Mouse (Mus musculus): ENCODE data around the gene Myo15b.

The Myo15b gene

GRCm38 (mm10) chr11:115876438-115876837 is 18.2 kb downstream of the Myo15b start:
- DNase-seq: no peak

DNA sequence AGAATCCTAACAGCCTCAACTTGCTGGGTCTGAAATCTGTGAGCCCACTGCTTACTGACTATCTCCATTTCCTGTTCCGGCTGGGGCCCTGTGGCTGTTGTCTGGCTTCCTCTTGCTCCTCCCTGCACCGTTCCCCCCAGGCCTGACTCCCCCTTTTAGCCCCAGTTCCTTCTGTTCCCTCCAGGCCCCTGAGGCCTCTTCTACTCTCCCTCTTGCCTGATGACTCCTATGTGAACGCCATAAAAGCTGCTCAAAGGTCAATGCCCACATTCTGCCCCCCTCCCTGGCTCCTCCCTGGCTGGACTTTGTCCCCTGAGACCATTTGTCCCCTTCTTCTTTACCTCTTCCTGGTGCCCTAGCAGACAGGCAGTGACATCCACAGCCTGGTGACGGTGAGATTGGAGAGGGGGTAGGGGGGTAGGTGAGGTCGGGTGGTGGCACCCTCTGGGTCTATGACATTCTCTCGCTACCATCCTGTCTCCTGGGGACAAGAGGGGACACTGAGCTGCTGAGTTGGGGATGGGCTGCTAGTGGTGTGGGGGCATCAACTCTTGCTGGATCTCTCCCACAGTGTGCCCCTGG is 19.1 kb downstream of the Myo15b start:
- DNase-seq: peak; percentile 83

GRCm38 (mm10) chr11:115878071-115878470 is 19.9 kb downstream of the Myo15b start:
- DNase-seq: peak; percentile 58

DNA sequence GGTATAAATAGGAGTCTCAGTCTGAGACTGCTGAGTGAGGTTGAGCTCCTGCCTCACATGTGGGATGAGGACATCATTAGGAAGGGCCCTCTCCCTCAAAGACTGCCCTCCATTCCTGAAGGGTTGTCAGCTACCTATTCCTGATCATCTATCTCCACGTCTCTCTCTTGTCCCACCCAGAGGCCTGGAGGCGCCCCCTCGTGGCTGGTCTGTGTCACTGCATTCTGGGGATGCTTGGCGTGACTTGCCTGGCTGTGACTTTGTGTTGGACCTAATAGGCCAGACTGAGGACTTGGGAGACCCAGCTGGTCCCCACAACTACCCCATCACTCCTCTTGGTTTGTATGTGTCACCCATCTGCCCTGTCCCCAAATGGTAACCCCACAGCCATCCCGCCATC is 22.8 kb downstream of the Myo15b start:
- peak; percentile 49 for DNase-seq

GRCm38 (mm10) chr11:115883251-115883650 is 25.0 kb downstream of the Myo15b start:
- no peak for DNase-seq

- peak; percentile 25 for DNase-seq
Measured at GRCm38 (mm10) chr11:115884361-115884760, 26.2 kb downstream of the Myo15b start.

DNA sequence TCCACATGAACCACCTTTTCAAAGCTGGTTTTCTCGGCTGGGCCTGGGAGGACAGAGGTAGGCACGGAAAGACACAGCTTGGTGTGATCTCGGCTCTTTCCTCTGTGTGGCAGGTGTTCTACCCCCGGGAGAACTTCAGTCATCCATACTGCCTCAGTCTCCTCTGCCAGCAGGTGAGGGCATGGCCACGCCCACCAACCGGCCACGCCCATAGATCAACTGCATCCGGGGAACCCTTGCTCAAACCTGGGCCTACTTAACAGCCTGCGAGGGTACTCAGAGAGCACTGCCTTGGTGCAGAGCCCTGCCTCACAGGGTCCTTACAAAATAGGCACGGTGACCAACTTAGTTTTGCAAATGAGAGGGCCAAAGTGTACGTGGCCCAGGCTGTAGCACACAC is 27.1 kb downstream of the Myo15b start:
- no peak for DNase-seq

DNA sequence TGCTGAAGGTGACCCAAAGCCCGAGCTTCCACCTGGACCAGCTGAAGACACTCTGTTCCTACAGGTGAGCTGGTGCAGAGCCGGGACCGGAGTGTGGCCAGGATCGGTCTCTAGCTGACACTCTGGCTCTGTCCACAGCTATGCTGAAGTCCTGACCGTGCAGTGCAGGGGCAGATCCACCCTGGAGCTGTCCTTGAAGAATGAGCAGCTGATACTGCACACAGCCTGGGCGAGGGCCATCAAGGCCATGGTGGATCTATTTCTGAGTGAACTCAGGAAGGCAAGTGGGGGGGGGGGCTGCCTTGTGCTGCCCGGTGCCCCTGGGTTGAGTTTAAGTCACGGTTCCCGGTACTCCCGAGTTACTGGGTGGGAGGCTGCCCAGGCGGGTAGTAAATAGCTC is 28.2 kb downstream of the Myo15b start:
- DNase-seq: no peak

GRCm38 (mm10) chr11:115888020-115888419 is 29.8 kb downstream of the Myo15b start:
- DNase-seq: no peak

DNA sequence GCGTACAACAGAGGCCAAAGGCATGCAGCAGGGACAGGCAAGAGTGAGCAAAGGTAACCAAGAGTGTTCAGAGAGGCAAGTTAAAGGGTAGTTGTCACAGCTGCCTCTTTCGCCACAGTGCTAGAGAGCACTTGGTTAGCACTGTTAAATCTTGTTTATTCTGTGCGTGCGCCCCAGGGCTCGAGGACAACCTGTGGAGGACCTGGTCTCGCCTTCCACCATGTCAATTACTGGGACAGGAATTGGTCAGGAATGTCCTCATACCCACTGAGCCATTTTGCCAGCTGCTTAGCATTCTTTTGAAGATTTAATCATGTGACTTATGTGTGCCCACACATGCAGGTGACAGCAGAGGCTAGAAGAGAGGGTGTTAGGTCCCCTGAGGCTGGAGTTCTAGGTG is 31.0 kb downstream of the Myo15b start:
- DNase-seq: no peak

DNA sequence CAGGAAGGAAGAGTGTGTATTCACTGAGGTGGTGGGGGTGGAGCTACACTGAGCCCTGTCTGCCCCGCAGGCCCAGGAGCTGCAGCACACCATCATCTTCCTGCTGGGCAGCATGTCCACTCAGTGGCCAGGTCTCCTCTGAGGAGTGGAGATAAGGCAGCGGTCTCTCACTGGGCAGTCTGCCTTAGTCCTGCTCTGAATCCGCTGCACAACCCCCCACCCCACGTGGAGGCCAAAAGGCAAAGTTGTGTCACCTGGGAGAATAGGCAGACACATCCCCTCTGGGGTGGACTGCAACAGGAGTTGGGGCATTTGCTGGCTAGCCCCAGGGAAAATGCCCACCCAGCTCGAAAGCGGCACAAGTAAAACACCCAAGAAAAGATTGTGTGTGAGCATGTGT is 34.0 kb downstream of the Myo15b start:
- no peak for DNase-seq

DNA sequence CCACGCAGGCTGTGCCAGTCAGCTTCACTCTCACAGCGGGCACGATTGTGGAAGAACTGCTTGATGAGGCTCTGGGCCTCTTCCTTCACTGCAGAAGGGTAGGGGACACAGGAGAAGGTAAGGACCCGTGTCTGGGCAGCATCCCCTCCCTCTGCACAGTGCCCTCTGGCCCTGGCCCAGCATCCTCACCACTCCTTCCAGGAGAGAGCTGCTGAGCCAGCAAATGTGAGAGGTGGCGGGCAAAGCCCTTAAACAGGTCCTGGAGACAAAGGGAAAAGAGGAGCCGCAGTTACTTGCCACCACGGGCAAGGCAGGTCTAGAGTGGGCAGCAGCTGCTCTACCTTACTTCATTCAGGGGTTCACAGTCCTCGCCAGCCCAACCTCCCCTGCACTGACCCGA is 34.9 kb downstream of the Myo15b start:
- DNase-seq: no peak

DNA sequence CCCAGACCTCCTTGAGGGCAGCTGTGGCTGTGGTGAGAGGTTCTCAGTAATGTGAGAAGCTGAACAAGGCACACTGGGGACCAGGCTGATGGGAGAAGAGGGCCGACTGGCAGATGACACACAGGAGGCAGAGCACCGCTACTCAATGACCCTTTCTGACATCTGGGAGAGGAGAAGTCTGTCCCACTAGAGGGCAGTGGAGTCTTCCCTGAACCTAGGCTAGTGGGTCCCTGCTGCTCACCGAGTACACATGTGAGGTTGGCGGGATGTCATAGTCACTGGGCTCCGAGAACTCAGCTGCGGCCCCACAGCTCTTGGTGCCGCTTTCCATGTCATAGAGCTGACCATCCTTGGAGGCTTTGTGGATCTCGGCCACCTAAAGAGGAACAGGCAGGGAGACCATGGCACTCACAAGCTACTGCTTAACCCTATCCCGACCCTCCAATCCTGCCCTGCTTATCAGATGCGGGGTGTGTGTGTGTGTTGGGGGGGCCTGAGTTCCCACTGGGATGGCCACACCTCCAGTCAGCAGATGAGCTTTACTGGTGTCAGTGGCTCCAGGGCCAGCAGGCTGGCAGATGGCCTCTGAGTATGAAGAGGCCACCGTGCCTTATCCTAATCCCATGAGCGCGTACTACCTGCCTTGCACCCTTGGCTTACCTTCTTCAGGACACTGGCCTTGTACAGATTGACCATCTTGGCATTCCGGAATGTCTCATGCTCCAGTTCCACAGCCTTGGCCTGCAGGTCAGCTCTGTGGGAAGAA is 36.7 kb downstream of the Myo15b start:
- DNase-seq: peak; percentile 29

DNA sequence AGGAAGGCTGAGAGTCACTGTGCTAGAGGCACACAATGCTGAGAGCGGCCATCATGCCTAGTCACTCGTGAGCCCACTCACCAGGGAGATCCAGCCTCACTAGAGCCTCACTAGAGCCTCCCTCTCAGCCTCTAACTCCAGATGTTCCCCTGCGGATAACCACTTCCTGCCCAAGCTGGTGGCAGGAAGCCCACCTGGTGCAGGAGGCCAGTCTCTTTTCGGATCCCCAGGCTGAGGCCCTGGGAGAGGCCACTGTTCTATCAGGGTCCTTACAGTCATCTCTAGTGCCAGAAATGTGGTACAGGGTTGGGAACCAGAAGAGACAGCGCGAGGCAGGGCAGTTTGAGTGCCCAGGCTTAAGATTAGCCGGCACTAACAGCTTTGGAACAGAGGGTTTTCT is 40.2 kb downstream of the Myo15b start:
- DNase-seq: no peak

DNA sequence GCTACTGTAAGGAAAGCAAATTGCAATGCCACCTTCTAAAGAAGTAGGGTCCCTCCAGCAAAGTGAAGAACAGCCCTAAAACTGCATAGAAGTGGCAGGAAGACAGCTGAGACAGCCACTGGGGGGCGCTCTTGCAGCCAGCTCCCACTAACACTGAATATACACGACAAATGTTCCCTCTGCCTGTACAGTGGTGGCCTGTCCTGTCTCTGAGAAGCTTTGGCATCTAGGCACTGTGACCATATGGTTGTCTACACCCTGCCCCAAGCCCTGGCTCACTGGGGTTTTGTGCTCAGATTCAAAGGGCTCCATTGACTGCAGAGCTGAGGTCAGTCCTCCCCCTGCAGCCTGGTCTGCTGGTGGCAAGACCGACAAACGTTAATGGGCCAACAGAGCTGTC is 40.7 kb downstream of the Myo15b start:
- peak; percentile 46 for DNase-seq

DNA sequence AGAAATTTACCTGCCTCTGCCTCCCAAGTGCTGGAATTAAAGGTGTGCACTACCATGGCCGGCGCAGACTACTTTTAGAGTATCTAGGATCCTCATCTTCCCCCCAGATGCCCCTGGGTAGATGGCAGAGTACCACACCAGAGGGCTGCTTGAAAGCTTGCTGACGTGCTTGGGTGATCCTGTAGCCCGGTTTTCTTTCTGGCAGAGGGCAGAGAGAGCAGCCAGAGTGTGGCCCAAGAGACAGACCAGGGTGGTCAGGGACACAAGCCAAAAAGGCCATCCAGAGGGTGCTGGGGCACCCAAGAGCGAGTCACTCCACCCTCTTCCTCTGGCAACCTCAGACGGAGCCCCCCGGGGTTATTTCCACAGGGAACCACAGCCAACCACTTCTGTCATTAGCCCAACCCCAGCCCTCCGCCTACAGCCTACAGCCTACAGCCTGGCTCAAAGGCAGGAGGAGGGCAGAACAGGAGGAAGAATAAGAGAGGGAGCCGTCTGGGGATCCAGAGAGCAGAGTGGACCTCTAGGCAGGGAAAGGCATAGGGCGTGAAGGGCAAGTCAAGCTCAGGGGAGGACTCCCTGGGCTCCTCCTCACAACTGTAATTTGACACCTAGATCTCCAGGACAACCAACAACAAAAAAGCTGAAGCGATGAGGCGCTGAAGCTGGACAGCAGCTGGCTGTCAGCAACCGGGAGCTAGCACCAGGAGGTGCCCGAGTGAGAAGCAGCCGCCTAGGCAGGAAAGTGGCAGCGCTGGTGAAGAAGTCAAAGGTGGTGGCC is 41.5 kb downstream of the Myo15b start, which contains the start of gene Smim5:
Smim5 (plus strand) TSS at position 481 of the 781 bp plus-strand sequence.
- DNase-seq: peak; percentile 68

DNA sequence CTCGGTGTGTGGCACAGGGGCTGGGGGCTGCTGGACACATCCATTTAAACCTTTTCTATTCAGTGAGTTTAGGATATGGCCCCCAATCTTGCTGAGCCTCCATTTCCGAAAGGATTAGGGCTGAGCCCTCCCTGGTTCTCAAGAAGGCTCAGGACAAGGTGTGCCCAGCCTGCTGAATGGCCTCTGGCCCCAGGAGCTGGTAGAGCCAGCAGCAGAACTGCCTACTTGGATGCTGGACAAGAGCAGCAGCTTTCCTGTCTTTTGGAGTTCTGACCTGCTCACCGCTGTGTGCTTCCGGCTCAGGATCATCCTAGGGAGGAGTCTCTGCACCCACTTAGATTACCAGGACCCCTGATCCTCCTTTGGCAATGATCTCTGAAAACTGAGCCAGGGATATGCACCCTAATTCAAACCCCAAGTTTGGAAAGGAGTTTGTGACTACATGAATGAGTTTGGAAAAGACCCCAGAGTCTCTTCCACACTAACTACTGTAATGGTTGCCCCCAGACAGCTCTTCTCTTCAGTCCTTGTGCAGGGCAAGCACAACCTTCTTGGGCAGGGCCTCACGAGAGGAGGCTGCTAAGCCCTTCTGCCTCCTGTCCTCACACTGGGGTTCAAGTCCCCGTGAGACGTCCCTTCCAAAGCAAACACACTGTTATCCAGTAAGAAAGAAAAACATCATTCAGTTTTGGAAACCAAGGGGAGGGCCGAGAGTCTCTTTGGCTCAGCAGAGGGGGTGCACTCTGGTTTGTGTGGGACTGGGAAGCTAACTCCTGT is 42.5 kb downstream of the Myo15b start:
- DNase-seq: peak; percentile 46

- DNase-seq: no peak
Measured at GRCm38 (mm10) chr11:115901338-115902161, 43.3 kb downstream of the Myo15b start.

- no peak for DNase-seq
Measured at GRCm38 (mm10) chr11:115902177-115902576, 44.0 kb downstream of the Myo15b start.

GRCm38 (mm10) chr11:115902831-115903230 is 44.6 kb downstream of the Myo15b start:
- peak; percentile 31 for DNase-seq

GRCm38 (mm10) chr11:115903384-115904230 is 45.4 kb downstream of the Myo15b start:
- no peak for DNase-seq
